Mouse (Mus musculus) thymus, adult 2 months (tissue): ENCODE results near the gene Klf6. TPM values are rescaled to one million over a fixed set of nuclear protein-coding genes. Genes with fewer than 3 reads are reported as not detected.

Experiments
- DNase-seq: peaks from one replicate; pipeline ENCODE4 v3.0.0; 2021
- H3K27ac ChIP-seq: fragments of 200-500 bp; 2 replicates; pipeline ENCODE4 v1.5.1; 2012; ENCODE audit warnings: low read length, control low read depth; ENCODE audit not compliant: control insufficient read depth, insufficient read depth
- H3K27me3 ChIP-seq: fragments of 200-500 bp; 2 replicates; pipeline ENCODE4 v1.6.1; 2012; ENCODE audit warnings: mild to moderate bottlenecking, low read length, moderate library complexity, mixed read lengths; ENCODE audit not compliant: control insufficient read depth, insufficient read depth
- H3K36me3 ChIP-seq: fragments of 200-500 bp; 2 replicates; pipeline ENCODE4 v1.6.1; 2012; ENCODE audit warnings: mild to moderate bottlenecking, low read length, moderate library complexity; ENCODE audit not compliant: control insufficient read depth, insufficient read depth
- H3K4me1 ChIP-seq: fragments of 200-500 bp; replicated peaks from 2 replicates; pipeline ENCODE4 v1.6.1; 2012; ENCODE audit warnings: low read length; ENCODE audit not compliant: control insufficient read depth, insufficient read depth
- H3K4me3 ChIP-seq: fragments of 200-500 bp; 2 replicates; pipeline ENCODE4 v1.5.1; 2012; ENCODE audit warnings: mild to moderate bottlenecking, low read length, control low read depth, moderate library complexity; ENCODE audit not compliant: control insufficient read depth, insufficient read depth
- CTCF ChIP-seq: fragments of 200-500 bp; IDR thresholded peaks from 2 replicates; pipeline ENCODE4 v1.5.1; 2012; ENCODE audit warnings: mild to moderate bottlenecking, control low read depth, low read length, moderate library complexity, borderline replicate concordance; ENCODE audit not compliant: control insufficient read depth, poor library complexity, insufficient read depth; ENCODE audit errors: extremely low read depth
- POLR2A ChIP-seq: fragments of 200-500 bp; IDR thresholded peaks from 2 replicates; pipeline ENCODE4 v1.6.1; 2012; ENCODE audit warnings: mild to moderate bottlenecking, low read length, control low read depth, moderate library complexity; ENCODE audit not compliant: control insufficient read depth, poor library complexity, insufficient read depth; ENCODE audit errors: extremely low read depth
- WGBS: fragments of 180-500 bp; shearing (Covaris S2); methylation state at CpG from one replicate; pipeline ENCODE4 v1.1.7; 2018; 5-methylcytosine and 5-hydroxymethylcytosine counted together
- polyA plus RNA-seq: library from polyadenylated mRNA; depleted of rRNA; stranded (reverse); fragments of >200 nt; gene quantifications from 2 replicates; pipeline ENCODE4 v1.2.3, GENCODE M21; 2012; rRNA removed

Klf6 gene
- 21.8 and 23.0 TPM in 2 replicates for polyA plus RNA-seq

GRCm38 (mm10) chr13:5861157-5862002 is at the start of gene Klf6:
TSS of gene Klf6 (plus strand) at chr13:5861482.
- peaks cover 17% of the 10 kb centered on the region for H3K36me3 ChIP-seq
- DNase-seq = peak; percentile 99
- peak; percentile 100 for TF ChIP-seq POLR2A
- TF ChIP-seq CTCF = no peak
- WGBS = under 1% methylated on average over 60 of the region's 60 CpGs
- peak within 1 kb of the TSS; percentile 75 for H3K4me3 ChIP-seq
- H3K27me3 ChIP-seq = no peaks in the 10 kb centered on the region
- H3K4me1 ChIP-seq = peaks cover 11% of the 10 kb centered on the region
- H3K27ac ChIP-seq = peak within 1 kb of the TSS; percentile 83

- Histone ChIP-seq H3K27ac (no peak overlapping the region), H3K27me3 (no peaks in the 10 kb centered on the region), H3K4me1 (no peaks in the 10 kb centered on the region), H3K4me3 (no peak overlapping the region), H3K36me3 (no peaks in the 10 kb centered on the region)
- no peak for DNase-seq
- no peak for TF ChIP-seq POLR2A
- WGBS = 97% methylated on average over 9 of the region's 9 CpGs
These were observed 47.8 kb upstream of the Klf6 start for GRCm38 (mm10) chr13:5813433-5813832.

- TF ChIP-seq POLR2A (no peak), CTCF (no peak)
- Histone ChIP-seq H3K27me3 (no peaks in the 10 kb centered on the region), H3K4me1 (no peaks in the 10 kb centered on the region), H3K27ac (no peak overlapping the region), H3K36me3 (no peaks in the 10 kb centered on the region), H3K4me3 (no peak overlapping the region)
- no peak for DNase-seq
- WGBS = 89% methylated on average over 3 of the region's 3 CpGs
These were observed 44.0 kb upstream of the Klf6 start for GRCm38 (mm10) chr13:5817250-5817649.

- no peak for TF ChIP-seq POLR2A
These were observed 42.1 kb upstream of the Klf6 start for GRCm38 (mm10) chr13:5819173-5819572.

GRCm38 (mm10) chr13:5822586-5822985 is 38.7 kb upstream of the Klf6 start:
- no peak overlapping the region for H3K4me3 ChIP-seq
- no peaks in the 10 kb centered on the region for H3K27me3 ChIP-seq
- TF ChIP-seq POLR2A (no peak), CTCF (no peak)
- H3K4me1 ChIP-seq = no peaks in the 10 kb centered on the region
- WGBS = 81% methylated on average over 11 of the region's 11 CpGs
- DNase-seq = no peak
- H3K36me3 ChIP-seq = no peaks in the 10 kb centered on the region
- no peak overlapping the region for H3K27ac ChIP-seq

More at GRCm38 (mm10) chr13:5819173-5819572, 42.1 kb upstream of the Klf6 start:
- no peak for DNase-seq
- H3K36me3 ChIP-seq = no peaks in the 10 kb centered on the region
- no peak overlapping the region for H3K4me3 ChIP-seq
- no peaks in the 10 kb centered on the region for H3K27me3 ChIP-seq
- 93% methylated on average over 3 of the region's 3 CpGs for WGBS
- H3K4me1 ChIP-seq = no peaks in the 10 kb centered on the region
- H3K27ac ChIP-seq = no peak overlapping the region

GRCm38 (mm10) chr13:5823150-5823549 is 38.1 kb upstream of the Klf6 start:
- H3K27ac ChIP-seq = no peak overlapping the region
- H3K36me3 ChIP-seq = no peaks in the 10 kb centered on the region
- no peak overlapping the region for H3K4me3 ChIP-seq
- WGBS = 88% methylated on average over 7 of the region's 7 CpGs
- no peaks in the 10 kb centered on the region for H3K4me1 ChIP-seq
- H3K27me3 ChIP-seq = no peaks in the 10 kb centered on the region
- no peak for DNase-seq
- TF ChIP-seq POLR2A = no peak

- no peak overlapping the region for H3K27ac ChIP-seq
- no peak for TF ChIP-seq CTCF
- TF ChIP-seq POLR2A = no peak
- H3K27me3 ChIP-seq = no peaks in the 10 kb centered on the region
- H3K4me1 ChIP-seq = no peaks in the 10 kb centered on the region
- no peak for DNase-seq
- H3K36me3 ChIP-seq = no peaks in the 10 kb centered on the region
- H3K4me3 ChIP-seq = no peak overlapping the region
- WGBS = 92% methylated on average over 8 of the region's 8 CpGs
These were observed 37.0 kb upstream of the Klf6 start for GRCm38 (mm10) chr13:5824189-5824815.
